ENCODE assay signal across 8 mouse cellular contexts in genomic region chr3:104360325-104360724, GRCm38 (mm10).
DNase-seq lines count a peak whose midpoint lies in the region; ATAC-seq and TF ChIP-seq lines count a peak whose summit lies in the region.

No protein-coding gene starts in this region.

- no peaks in the 10 kb centered on the region for H3K27me3 ChIP-seq in kidney, adult 2 months (replicated peaks; ENCODE audit: control insufficient read depth, insufficient read depth, low read length)
- H3K27me3 ChIP-seq in lung, postnatal 0 days (replicated peaks; ENCODE audit: insufficient read depth, low read length): no peaks in the 10 kb centered on the region
- H3K27me3 ChIP-seq in midbrain, embryonic 16.5 days (ENCODE audit: control insufficient read depth, insufficient read depth, low read depth, low read length): no peaks in the 10 kb centered on the region

- TF ChIP-seq EP300 in lung, postnatal 0 days (IDR thresholded peaks at IDR 0.05): peak; percentile 67

- no peaks in the 10 kb centered on the region for H3K9me3 ChIP-seq in lung, postnatal 0 days (ENCODE audit: low read length)
- H3K9me3 ChIP-seq in midbrain, embryonic 16.5 days (replicated peaks; ENCODE audit: control insufficient read depth, low read length, poor library complexity, severe bottlenecking): no peaks in the 10 kb centered on the region

- intact Hi-C loops in gastrocnemius, postnatal 14 days (cut with DNase I; ENCODE audit: low total_unique reads): no loop called here
- intact Hi-C loops in left cerebral cortex, postnatal 25 days (cut with DNase I): no loop called here

- peak overlapping the region; percentile 21; the same call in 1 of the 2 replicates for H3K27ac ChIP-seq in kidney, adult 2 months (ENCODE audit: insufficient read depth, low read depth, low read length)
- H3K27ac ChIP-seq in lung, postnatal 0 days (ENCODE audit: low read length): peak overlapping the region; percentile 76
- H3K27ac ChIP-seq in midbrain, embryonic 16.5 days (ENCODE audit: low read length): no peak overlapping the region

- TF ChIP-seq CTCF in kidney, adult 2 months (conservative IDR thresholded peaks at IDR 0.05; ENCODE audit: insufficient read depth, insufficient read length, low read depth, low read length): no peak
- no peak for TF ChIP-seq CTCF in lung, postnatal 0 days (IDR thresholded peaks at IDR 0.05)

- 0 out of 2 replicates have a peak, but pooled peaks cover 3% of the 10 kb centered on the region for H3K4me1 ChIP-seq in kidney, adult 2 months (ENCODE audit: control insufficient read depth, insufficient read depth, low read length)
- H3K4me1 ChIP-seq in lung, postnatal 0 days (ENCODE audit: insufficient read depth, low read depth, low read length): no peaks in the 10 kb centered on the region
- no peaks in the 10 kb centered on the region for H3K4me1 ChIP-seq in midbrain, embryonic 16.5 days (ENCODE audit: control insufficient read depth, insufficient read depth, low read length)

- 40% methylated on average over 5 of the region's 5 CpGs for WGBS in kidney, adult 2 months
- 29% methylated on average over 5 of the region's 5 CpGs for WGBS in lung, postnatal 0 days
- 75% methylated on average over 5 of the region's 5 CpGs for WGBS in midbrain, embryonic 16.5 days

- ATAC-seq in lung, postnatal 0 days: peak; percentile 61
- no peak for ATAC-seq in midbrain, embryonic 16.5 days

- H3K4me2 ChIP-seq in lung, postnatal 0 days (replicated peaks; ENCODE audit: low read depth, low read length): no peak overlapping the region
- H3K4me2 ChIP-seq in midbrain, embryonic 16.5 days (ENCODE audit: low read length): no peak overlapping the region

- no peak overlapping the region for H3K9ac ChIP-seq in lung, postnatal 0 days (replicated peaks; ENCODE audit: low read depth)
- no peak overlapping the region for H3K9ac ChIP-seq in midbrain, embryonic 16.5 days (ENCODE audit: low read depth, low read length)

- H3K4me3 ChIP-seq in kidney, adult 2 months (ENCODE audit: insufficient read depth, low read depth, low read length): no peak overlapping the region
- H3K4me3 ChIP-seq in lung, postnatal 0 days (ENCODE audit: low read depth, low read length): no peak overlapping the region
- H3K4me3 ChIP-seq in midbrain, embryonic 16.5 days (ENCODE audit: low read depth, low read length): no peak overlapping the region

- peak; percentile 22 for DNase-seq in gastrocnemius, postnatal 14 days
- no peak for DNase-seq in gastrocnemius, postnatal 4 days (ENCODE audit: low spot score in 2 of 2)
- DNase-seq in adrenal gland, adult 8-10 months: peak; percentile 86
- DNase-seq in kidney, adult 2 months: peak; percentile 79
- peak; percentile 72 for DNase-seq in lung, postnatal 0 days (ENCODE audit: low spot score)
- DNase-seq in left cerebral cortex, postnatal 25 days (ENCODE audit: low spot score in 2 of 2): no peak
- DNase-seq in left cerebral cortex, adult 11 months (ENCODE audit: low spot score): no peak

- TF ChIP-seq POLR2A in kidney, adult 2 months (IDR thresholded peaks at IDR 0.05; ENCODE audit: low read depth, low read length): no peak

- H3K36me3 ChIP-seq in kidney, adult 2 months (ENCODE audit: control insufficient read depth, insufficient read depth, low read length): no peaks in the 10 kb centered on the region
- H3K36me3 ChIP-seq in lung, postnatal 0 days (ENCODE audit: insufficient read depth, low read length): no peaks in the 10 kb centered on the region
- no peaks in the 10 kb centered on the region for H3K36me3 ChIP-seq in midbrain, embryonic 16.5 days (ENCODE audit: control insufficient read depth, insufficient read depth, low read length)

Comparison
In these comparisons a context has a peak if more than half of its experiments do, and no peak if none do; other contexts are left out.
1. DNase-seq: peak in gastrocnemius, postnatal 14 days (single experiment), adrenal gland, adult 8-10 months (single experiment), kidney, adult 2 months (single experiment) and lung, postnatal 0 days (single experiment); none in gastrocnemius, postnatal 4 days (0 of 2), left cerebral cortex, postnatal 25 days (0 of 2) and left cerebral cortex, adult 11 months (single experiment).